Mouse (Mus musculus) myocyte (in vitro differentiated cells): Measurements from ENCODE around the gene Gm43720. TPM values are rescaled to one million over a fixed set of nuclear protein-coding genes. Genes with fewer than 3 reads are reported as not detected.

ENCODE experiments used
- H3K27me3 ChIP-seq: one replicate; pipeline ENCODE4 v1.6.1; 2011; ENCODE audit not compliant: control insufficient read depth, insufficient read depth, insufficient read length
- H3K36me3 ChIP-seq: one replicate; pipeline ENCODE4 v1.6.1; 2011; ENCODE audit not compliant: control insufficient read depth, insufficient read depth
- H3K4me2 ChIP-seq: one replicate; pipeline ENCODE4 v1.6.1; 2011; ENCODE audit warnings: low read depth, control low read depth
- H3K4me3 ChIP-seq: one replicate; pipeline ENCODE4 v1.5.1; 2011; ENCODE audit warnings: mild to moderate bottlenecking, control low read depth, moderate library complexity
- H3K79me2 ChIP-seq: one replicate; pipeline ENCODE4 v1.6.1; 2011; ENCODE audit not compliant: control insufficient read depth, insufficient read depth
- H3ac ChIP-seq: one replicate; pipeline ENCODE4 v1.6.1; 2011; ENCODE audit not compliant: control insufficient read depth, insufficient read length
- CEBPB ChIP-seq: IDR thresholded peaks from 2 replicates; pipeline ENCODE4 v1.6.1; 2011; ENCODE audit warnings: mild to moderate bottlenecking, moderate library complexity; ENCODE audit not compliant: poor library complexity, insufficient read depth, severe bottlenecking
- E2F4 ChIP-seq: IDR thresholded peaks from one replicate; pipeline ENCODE4 v1.6.1; 2011; ENCODE audit warnings: mild to moderate bottlenecking, control low read depth, moderate library complexity; ENCODE audit not compliant: insufficient read depth
- MAX ChIP-seq: IDR thresholded peaks from one replicate; pipeline ENCODE4 v1.6.1; 2011; ENCODE audit warnings: low read depth, mild to moderate bottlenecking, control low read depth
- MYOD1 ChIP-seq, 3 experiments: IDR thresholded peaks; one replicate each; pipeline ENCODE4 v1.6.1; 2011; ENCODE audit warnings: control low read depth in 2 of 3, low read depth in 2 of 3, mild to moderate bottlenecking in 2 of 3, moderate library complexity in 1 of 3; ENCODE audit not compliant: insufficient read length in 2 of 3, control insufficient read depth in 1 of 3
- MYOG ChIP-seq, 3 experiments: IDR thresholded peaks; one replicate each; pipeline ENCODE4 v1.6.1; 2011; ENCODE audit warnings: control low read depth in 2 of 3, low read depth in 2 of 3, mild to moderate bottlenecking in 2 of 3; ENCODE audit not compliant: insufficient read length in 2 of 3, control insufficient read depth in 1 of 3, insufficient read depth in 1 of 3
- POLR2A ChIP-seq: IDR thresholded peaks from one replicate; pipeline ENCODE4 v1.6.1; 2011; ENCODE audit warnings: low read depth, mild to moderate bottlenecking, control low read depth, moderate library complexity; ENCODE audit not compliant: insufficient read length
- POLR2AphosphoS2 ChIP-seq: IDR thresholded peaks from one replicate; pipeline ENCODE4 v1.6.1; 2011; ENCODE audit warnings: low read depth, control low read depth; ENCODE audit not compliant: insufficient read length
- REST ChIP-seq: IDR thresholded peaks from one replicate; pipeline ENCODE4 v1.6.1; 2011; ENCODE audit warnings: mild to moderate bottlenecking, control low read depth, moderate library complexity; ENCODE audit not compliant: insufficient read depth, insufficient read length
- SRF ChIP-seq: IDR thresholded peaks from one replicate; pipeline ENCODE4 v1.6.1; 2011; ENCODE audit warnings: low read depth; ENCODE audit not compliant: control insufficient read depth, insufficient read length
- TCF12 ChIP-seq: IDR thresholded peaks from one replicate; pipeline ENCODE4 v1.6.1; 2011; ENCODE audit warnings: mild to moderate bottlenecking, control low read depth; ENCODE audit not compliant: poor library complexity, insufficient read depth, severe bottlenecking
- TCF3 ChIP-seq: IDR thresholded peaks from one replicate; pipeline ENCODE4 v1.6.1; 2011; ENCODE audit warnings: low read depth, control low read depth; ENCODE audit not compliant: insufficient read length
- USF1 ChIP-seq: IDR thresholded peaks from one replicate; pipeline ENCODE4 v1.6.1; 2011; ENCODE audit warnings: low read depth, mild to moderate bottlenecking, control low read depth, moderate library complexity
- polyA plus RNA-seq: library from polyadenylated mRNA; unstranded; fragments of >200 nt; fragmentation: generic; extraction: Trizol; gene quantifications from one replicate; pipeline ENCODE4 v1.2.1, GENCODE M21; 2012; ENCODE audit warnings: missing spikeins

The Gm43720 gene
- polyA plus RNA-seq, 1 experiment: 0.01 TPM

DNA sequence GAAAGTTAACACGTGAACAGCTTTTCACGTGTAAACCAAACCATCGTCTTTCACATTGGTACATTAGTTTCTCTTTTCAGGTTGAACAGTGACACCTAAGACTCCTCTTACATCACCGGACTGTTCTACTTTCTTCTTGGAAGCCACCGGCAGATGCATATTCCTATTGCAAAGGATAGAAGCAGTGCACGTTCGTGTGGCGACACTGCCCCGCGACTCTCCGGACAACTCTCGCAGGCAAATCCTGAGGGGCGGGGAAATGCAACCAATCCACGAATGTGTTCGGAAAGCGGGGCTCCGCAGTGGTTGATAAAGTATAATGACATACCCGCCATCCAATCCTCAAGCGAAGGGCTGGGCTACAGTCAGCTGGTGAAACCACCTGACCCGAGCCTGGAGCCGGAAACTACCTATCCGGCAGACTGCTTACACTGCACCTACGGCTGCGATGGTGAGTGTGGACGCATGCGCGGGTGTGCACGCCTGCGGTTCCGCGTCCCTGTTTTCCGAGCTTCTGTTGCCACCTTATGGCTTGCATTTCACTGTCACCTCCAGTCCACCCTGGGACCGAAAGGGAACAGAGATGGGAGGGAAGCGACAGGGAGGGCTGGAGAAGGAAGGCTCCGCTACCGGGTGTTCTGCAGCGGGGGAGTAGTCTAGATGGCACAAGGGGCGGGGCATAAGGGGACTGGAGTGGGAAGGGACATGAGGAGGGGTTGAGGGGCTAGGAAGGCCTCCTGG, 24.2 kb downstream of the Gm43720 start, which contains the start of gene Lamtor4:
Gene Lamtor4 (plus strand): TSS at position 130 of the 741 bp plus-strand sequence.
- TF ChIP-seq E2F4 (no peak), TCF3 (no peak), MYOD1 (IDR thresholded peaks at IDR 0.05; ENCODE audit: control insufficient read depth in 1 of 3, insufficient read length in 2 of 3, low read depth in 2 of 3) (peak in 2 of 3 experiments; percentile 7 to 13), USF1 (peak; percentile 90), POLR2AphosphoS2 (peak; percentile 83), MAX (no peak), TCF12 (no peak), MYOG (IDR thresholded peaks at IDR 0.05; ENCODE audit: control insufficient read depth in 1 of 3, insufficient read depth in 1 of 3, insufficient read length in 2 of 3, low read depth in 2 of 3) (peak in 1 of 3 experiments; percentile 21), REST (no peak), CEBPB (no peak), POLR2A (peak; percentile 94), SRF (no peak)
- Histone ChIP-seq H3ac (peak within 1 kb of the TSS; percentile 46), H3K36me3 (no peaks in the 10 kb centered on the region), H3K4me3 (peak within 1 kb of the TSS; percentile 76), H3K27me3 (no peaks in the 10 kb centered on the region), H3K79me2 (no peaks in the 10 kb centered on the region), H3K4me2 (peak within 1 kb of the TSS; percentile 92)

DNA sequence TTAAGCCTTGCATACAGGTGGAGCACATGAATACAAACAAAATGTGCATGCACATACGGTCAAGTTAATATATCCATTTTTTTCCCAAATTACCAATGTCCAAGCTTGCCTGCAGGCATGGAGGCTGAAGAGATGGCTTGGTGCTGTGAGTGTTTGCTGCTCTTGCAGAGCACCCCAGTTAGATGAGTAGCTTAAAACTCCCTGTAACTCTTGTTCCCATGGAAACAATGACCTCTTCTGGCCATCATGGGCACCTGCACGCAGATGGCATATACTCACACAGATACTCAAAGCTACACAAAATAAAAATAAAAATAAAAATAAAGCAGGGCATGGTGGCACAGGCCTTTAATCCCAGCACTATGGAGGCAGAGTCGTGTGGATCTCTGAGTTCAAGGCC, 26.7 kb downstream of the Gm43720 start:
- Histone ChIP-seq H3K27me3 (no peaks in the 10 kb centered on the region), H3ac (no peak overlapping the region), H3K4me3 (no peak overlapping the region), H3K79me2 (no peaks in the 10 kb centered on the region), H3K36me3 (no peaks in the 10 kb centered on the region), H3K4me2 (no peak overlapping the region)
- no peak for TF ChIP-seq REST

DNA sequence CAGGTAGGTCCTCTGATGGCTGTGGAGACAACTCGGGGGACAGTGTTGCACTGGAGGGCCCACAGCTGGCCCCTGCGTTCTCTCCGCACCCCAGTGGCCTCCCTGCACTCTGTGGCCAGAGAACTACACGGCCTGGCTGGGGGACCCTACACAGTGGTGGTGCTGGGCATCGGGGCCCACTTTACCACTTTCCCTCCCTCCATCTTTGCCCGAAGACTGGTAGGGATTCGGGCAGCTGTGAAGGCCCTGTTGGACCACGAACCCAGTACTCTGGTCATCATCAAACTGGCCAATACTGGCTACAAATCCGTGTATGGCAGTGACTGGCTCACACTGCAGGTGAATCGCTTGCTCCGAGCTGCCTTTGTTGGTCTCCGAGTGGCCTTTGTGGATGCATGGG, 28.6 kb downstream of the Gm43720 start:
- Histone ChIP-seq H3K4me3 (no peak overlapping the region), H3ac (no peak overlapping the region), H3K4me2 (no peak overlapping the region), H3K36me3 (no peaks in the 10 kb centered on the region), H3K27me3 (no peaks in the 10 kb centered on the region), H3K79me2 (no peaks in the 10 kb centered on the region)
- no peak for TF ChIP-seq MYOG (IDR thresholded peaks at IDR 0.05; ENCODE audit: control insufficient read depth in 1 of 3, insufficient read depth in 1 of 3, insufficient read length in 2 of 3, low read depth in 2 of 3)
- TF ChIP-seq MAX: no peak
- TF ChIP-seq CEBPB: no peak
- no peak for TF ChIP-seq POLR2AphosphoS2
- TF ChIP-seq USF1: no peak
- no peak for TF ChIP-seq SRF
- TF ChIP-seq REST: no peak
- TF ChIP-seq TCF12: no peak
- TF ChIP-seq MYOD1 (IDR thresholded peaks at IDR 0.05; ENCODE audit: control insufficient read depth in 1 of 3, insufficient read length in 2 of 3, low read depth in 2 of 3): no peak
- TF ChIP-seq TCF3: no peak
- TF ChIP-seq E2F4: no peak
- TF ChIP-seq POLR2A: no peak

DNA sequence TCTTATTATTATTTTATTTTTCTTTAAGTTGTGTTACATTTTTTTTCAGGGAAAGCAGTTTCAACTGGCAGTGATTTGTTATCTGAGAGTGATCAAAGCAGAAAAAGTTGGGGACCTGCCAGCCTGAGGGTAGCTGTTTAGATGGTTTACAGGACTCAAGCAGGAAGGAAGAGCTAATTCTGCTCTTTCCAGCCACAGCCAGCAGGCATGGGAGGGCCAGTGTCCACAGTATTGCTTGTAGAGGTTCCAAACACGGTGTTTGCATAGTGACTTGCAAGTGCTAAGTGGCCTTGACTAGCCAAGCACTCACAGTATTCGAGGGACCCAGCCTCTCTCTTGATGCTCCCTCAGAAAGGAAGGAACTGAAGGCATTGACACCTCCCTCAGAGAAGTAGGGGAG, 38.2 kb downstream of the Gm43720 start:
- no peak overlapping the region for H3K4me3 ChIP-seq
- H3K4me2 ChIP-seq: no peak overlapping the region
- H3K79me2 ChIP-seq: no peaks in the 10 kb centered on the region
- no peaks in the 10 kb centered on the region for H3K27me3 ChIP-seq
- TF ChIP-seq MAX (no peak), SRF (no peak), TCF12 (no peak), POLR2AphosphoS2 (no peak), CEBPB (no peak), E2F4 (no peak), USF1 (no peak), MYOD1 (IDR thresholded peaks at IDR 0.05; ENCODE audit: control insufficient read depth in 1 of 3, insufficient read length in 2 of 3, low read depth in 2 of 3) (no peak), TCF3 (no peak), REST (no peak), POLR2A (no peak), MYOG (IDR thresholded peaks at IDR 0.05; ENCODE audit: control insufficient read depth in 1 of 3, insufficient read depth in 1 of 3, insufficient read length in 2 of 3, low read depth in 2 of 3) (no peak)
- H3K36me3 ChIP-seq: no peaks in the 10 kb centered on the region
- no peak overlapping the region for H3ac ChIP-seq

DNA sequence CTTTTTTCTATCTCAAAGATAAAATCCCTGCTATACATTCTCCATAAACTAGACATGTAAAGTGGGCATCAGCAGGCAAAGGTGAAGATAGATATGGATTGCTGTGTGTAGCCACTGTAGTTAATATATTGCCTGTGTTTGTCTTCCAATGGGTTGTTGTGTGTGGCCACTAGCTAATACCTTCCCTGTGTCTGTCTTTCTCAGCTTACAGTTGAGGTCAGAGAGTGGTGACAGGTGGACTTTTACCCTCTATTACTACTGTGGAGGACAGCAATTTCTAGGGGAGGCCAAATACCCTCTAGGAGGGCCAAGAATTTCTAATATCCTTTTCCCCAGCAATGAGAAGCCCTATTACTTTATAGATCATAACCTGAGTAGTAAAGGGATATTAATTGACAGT, 45.5 kb downstream of the Gm43720 start:
- TF ChIP-seq CEBPB (no peak), MAX (no peak), MYOD1 (IDR thresholded peaks at IDR 0.05; ENCODE audit: control insufficient read depth in 1 of 3, insufficient read length in 2 of 3, low read depth in 2 of 3) (no peak), POLR2A (no peak), TCF12 (no peak), TCF3 (no peak), E2F4 (no peak)
- no peaks in the 10 kb centered on the region for H3K36me3 ChIP-seq
- no peak overlapping the region for H3K4me3 ChIP-seq
- no peak overlapping the region for H3ac ChIP-seq
- no peaks in the 10 kb centered on the region for H3K27me3 ChIP-seq
- no peaks in the 10 kb centered on the region for H3K79me2 ChIP-seq
- no peak overlapping the region for H3K4me2 ChIP-seq
